Mouse (Mus musculus): ENCODE measurements around the gene Nudt6. TPM values are rescaled to one million over a fixed set of nuclear protein-coding genes. Genes with fewer than 3 reads are reported as not detected.

The Nudt6 gene
- total RNA-seq, 2 experiments from 2014 or later = 5.4 to 6.1 TPM

GRCm38 (mm10) chr3:37387310-37387709 is 32.7 kb downstream of the Nudt6 start:
- no peak for DNase-seq
- intact Hi-C loops (cut with DNase I) = no loop called here

GRCm38 (mm10) chr3:37383096-37383765 is 36.8 kb downstream of the Nudt6 start:
- intact Hi-C loops (cut with DNase I) = no loop called here
- DNase-seq = no peak

DNA sequence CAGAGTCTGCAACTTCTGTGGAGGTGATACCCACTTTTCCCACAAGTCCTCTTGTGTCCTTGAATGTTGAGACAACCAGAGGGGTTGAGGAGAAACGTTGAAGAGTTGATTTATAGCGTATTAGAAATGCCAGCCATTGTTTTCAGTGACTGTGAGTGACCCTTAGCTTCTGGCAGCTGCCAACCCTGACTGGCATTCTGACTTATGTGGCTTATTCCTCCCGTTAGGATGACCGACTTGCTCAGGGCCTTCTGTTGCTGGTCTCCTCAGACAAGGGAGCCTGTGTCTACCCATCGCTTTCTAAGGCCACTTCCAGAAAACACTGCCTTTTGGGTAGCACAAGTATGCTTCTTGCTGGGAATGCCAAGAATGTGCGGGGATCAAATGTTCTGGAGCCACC is 38.6 kb downstream of the Nudt6 start:
- no peak for DNase-seq
- intact Hi-C loops (cut with DNase I) = no loop called here

- intact Hi-C loops (cut with DNase I) = no loop called here
- DNase-seq = peak; percentile 10
These were observed 39.8 kb downstream of the Nudt6 start for GRCm38 (mm10) chr3:37379930-37380881.

DNA sequence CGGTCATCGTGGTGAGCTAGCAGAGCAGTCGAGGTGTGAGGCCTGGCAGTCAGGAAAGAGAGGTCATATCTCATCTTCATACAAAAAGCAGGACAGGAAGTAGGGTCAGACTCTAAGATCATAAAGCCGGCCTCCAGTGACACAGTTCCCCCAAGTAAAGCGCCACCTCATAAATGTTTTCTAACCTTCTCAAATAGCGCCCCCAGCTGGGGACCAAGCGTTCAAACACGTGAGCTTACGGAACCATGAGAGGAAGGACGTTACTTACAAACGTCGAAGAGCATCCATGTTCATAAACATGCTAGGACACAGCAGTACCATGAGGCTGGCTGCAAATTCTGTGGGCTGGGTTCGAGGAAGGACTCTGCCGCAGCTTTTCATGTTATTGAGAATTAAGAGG is 40.8 kb downstream of the Nudt6 start:
- intact Hi-C loops (cut with DNase I) = no loop called here
- no peak for DNase-seq

- no peak for DNase-seq
- intact Hi-C loops (cut with DNase I) = no loop called here
These were observed 41.6 kb downstream of the Nudt6 start for GRCm38 (mm10) chr3:37378412-37378811.

- intact Hi-C loops (cut with DNase I) = no loop called here
- no peak for DNase-seq
These were observed 42.1 kb downstream of the Nudt6 start for GRCm38 (mm10) chr3:37377926-37378325.

DNA sequence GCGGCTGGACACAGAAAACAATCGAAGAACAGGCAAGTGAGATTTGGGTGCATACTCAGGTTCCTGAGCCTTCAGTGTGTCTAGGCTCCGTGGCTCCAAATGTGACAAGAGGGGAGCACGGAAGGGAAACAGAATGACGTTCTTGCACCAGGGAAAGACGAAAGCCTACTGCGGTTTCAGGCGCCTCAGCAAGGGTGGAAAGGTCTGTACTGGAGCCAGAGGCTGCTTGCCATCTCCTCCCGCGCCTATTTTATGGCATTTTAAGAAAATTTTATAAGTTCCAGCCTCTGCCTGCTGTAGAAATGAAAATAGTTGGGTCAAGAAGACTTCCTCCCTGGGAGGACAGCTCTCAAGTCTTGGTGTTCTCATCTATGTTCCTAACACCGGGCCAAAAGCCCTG is 46.3 kb downstream of the Nudt6 start:
- intact Hi-C loops (cut with DNase I) = no loop called here
- no peak for DNase-seq

- DNase-seq = no peak
- intact Hi-C loops (cut with DNase I) = no loop called here
These were observed 49.6 kb downstream of the Nudt6 start for GRCm38 (mm10) chr3:37370407-37370806.

DNA sequence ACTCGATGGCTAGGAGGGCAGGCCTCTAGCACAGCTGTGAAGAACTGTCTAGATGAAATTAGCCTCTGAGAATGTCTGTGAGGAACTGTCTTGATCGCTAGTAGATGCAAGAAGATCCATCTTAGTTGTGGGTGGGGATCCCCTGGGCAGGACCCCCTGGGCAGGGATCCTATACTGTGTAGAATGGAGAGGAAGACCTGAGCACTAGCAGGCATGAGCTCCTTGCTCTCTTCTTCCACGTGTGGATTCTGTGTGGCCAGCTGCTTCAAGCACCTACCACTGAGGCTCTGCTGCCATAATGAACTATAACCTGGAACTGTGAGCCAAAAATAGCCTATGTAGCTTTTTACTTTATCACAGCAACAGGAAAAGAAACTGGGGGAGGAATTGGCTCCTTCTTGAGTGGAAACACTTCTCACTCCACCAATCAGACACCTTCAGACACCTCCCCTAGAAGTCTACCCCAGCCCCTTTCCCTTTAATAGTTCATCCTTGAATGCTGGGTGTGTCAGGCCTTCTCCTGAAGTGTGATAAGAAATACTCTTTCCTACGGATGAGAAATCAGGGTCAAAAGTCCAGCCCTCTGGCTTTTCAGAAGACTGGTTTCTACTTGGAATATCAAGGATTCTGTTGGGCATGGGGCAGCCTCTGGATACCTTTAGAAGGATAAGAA is 53.5 kb downstream of the Nudt6 start:
- DNase-seq = no peak
- intact Hi-C loops (cut with DNase I) = no loop called here

GRCm38 (mm10) chr3:37365976-37366375 is 54.0 kb downstream of the Nudt6 start:
- DNase-seq = no peak
- intact Hi-C loops (cut with DNase I) = no loop called here

GRCm38 (mm10) chr3:37365144-37365543 is 54.9 kb downstream of the Nudt6 start:
- DNase-seq = no peak
- intact Hi-C loops (cut with DNase I) = no loop called here

DNA sequence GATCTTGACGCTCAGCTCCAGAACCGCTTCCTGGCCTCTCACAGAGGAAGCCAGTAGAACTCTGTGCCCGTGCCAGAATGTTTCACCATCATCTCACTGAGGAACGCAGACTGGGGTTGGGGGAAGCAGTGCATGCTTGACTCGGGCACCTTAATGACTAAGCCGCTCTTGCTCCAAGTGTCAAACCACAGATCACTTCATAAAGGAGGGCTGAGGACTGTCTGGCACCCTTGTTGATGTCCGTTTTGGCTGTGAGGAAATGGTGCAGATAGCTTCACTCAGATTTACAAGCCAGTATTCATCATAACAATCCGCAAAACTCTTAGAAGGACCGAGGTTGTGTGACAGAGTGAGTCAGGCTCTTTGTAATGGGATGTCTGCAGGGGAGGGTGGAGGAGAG is 59.3 kb downstream of the Nudt6 start:
- DNase-seq = no peak
- intact Hi-C loops (cut with DNase I) = no loop called here

Other genes starting within 250 kb of the Nudt6 start
- gene Il21, start 187.6 kb downstream of the Nudt6 start, total RNA-seq (2021) = not detected
- gene Bbs12, start 107.7 kb downstream of the Nudt6 start, total RNA-seq (2021) = 1 to 10 TPM; 5.9 to 6.3 TPM
- 1 to 10 TPM; 2.8 to 3.6 TPM for gene Cetn4, start 107.5 kb downstream of the Nudt6 start, total RNA-seq (2021)
- 1 to 10 TPM; 1.6 to 2.3 TPM for gene Fgf2, start 71.9 kb downstream of the Nudt6 start, total RNA-seq (2021)
- gene Spata5, start 315 bp downstream of the Nudt6 start, total RNA-seq (2021) = 10 to 100 TPM; 28.1 to 29.2 TPM
- 10 to 100 TPM; 15.2 to 15.6 TPM for gene Spry1, start 219.7 kb upstream of the Nudt6 start, total RNA-seq (2021)

Data from left cerebral cortex, postnatal 4 days (tissue).